Mouse (Mus musculus) thymus, postnatal 36 days (tissue): ENCODE data around the gene Hnrnpul1.
"Not testable (repeated sequence)": the region's sequence is repeated elsewhere in the genome, so short reads cannot be mapped to it uniquely, and the experiment has no call there.

Experiments used
- DNase-seq, 2 experiments: peaks; one replicate each; pipeline ENCODE4 v3.0.0; 2022; ENCODE audit warnings: mixed read lengths in 2 of 2

Hnrnpul1 gene

DNA sequence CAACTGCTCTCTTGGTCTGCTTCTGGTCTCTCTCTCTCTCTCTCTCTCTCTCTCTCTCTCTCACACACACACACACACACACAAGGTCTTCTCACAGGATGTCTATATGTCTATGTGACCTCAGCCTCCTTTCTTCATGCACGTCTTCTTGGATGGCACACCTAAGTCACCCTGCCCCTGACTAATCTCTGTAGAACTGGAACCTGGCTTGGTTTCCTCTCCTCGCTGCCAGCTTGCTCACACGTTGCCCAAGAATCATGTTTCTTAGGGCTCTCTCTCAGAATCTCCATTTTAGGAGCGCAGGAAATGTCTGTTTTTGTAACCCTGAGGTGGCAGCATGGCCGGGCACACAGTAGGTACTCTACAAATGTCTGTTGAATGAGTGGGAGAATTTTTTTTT lies 25.5 kb upstream of the Hnrnpul1 start:
- DNase-seq = no peak

DNA sequence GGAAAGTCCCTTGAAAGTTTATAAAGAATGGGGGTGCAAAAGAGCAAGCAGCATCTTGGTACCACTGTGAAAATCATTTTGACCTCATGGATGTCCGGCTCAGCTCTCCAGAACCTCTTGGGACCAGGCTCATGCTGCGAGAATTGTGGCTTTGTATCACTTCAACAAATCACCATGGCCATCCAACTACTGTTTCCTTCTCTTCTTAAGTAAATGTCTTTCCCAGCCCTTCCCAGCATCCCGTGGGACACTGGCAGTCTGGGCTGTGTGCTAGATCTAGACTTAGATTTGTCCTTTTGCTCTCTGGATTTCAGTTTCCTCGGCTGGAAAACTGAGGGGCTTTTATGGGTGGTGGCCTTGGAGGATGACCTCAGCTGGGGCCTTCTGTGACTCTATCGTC lies 13.7 kb upstream of the Hnrnpul1 start:
- no peak for DNase-seq

DNA sequence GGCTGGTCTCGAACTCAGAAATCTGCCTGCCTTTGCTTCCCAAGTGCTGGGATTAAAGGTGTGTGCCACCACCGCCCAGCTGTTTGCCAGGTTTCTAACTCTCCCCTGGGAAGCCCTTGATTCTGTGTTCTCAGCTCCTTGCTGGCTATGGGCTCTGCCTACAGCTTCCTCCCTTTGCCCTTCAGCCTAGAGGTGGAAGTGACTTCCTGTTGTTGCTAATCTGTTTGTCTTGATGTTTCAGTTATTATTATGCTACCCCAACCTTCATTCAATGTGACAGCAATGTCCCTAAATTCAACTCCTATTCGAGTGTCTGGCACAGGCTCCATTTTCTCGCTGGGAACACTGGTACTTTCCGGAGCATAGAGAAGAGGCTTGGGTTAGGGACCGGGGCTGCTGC lies 11.6 kb upstream of the Hnrnpul1 start:
- DNase-seq = no peak

DNA sequence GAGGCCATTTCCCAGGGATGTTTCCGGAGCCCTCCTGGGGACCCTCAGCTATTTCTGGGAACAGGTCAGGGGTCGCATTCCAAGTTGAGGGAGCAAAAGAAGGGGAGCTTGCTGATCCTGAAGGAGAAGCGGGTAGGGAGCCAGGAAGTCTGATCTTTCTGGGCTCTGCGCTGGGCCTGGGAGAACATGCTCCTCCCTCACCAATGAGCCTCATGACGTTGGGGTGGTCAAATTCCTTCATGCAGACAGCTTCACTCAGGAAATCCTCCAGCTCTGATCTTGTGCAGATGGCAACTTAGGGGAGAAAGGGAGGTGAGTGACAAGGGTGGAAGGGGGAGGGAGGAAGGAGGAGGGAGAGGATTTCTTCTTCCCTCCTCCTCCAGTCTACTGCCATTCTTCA lies 9.7 kb upstream of the Hnrnpul1 start:
- DNase-seq = no peak

DNA sequence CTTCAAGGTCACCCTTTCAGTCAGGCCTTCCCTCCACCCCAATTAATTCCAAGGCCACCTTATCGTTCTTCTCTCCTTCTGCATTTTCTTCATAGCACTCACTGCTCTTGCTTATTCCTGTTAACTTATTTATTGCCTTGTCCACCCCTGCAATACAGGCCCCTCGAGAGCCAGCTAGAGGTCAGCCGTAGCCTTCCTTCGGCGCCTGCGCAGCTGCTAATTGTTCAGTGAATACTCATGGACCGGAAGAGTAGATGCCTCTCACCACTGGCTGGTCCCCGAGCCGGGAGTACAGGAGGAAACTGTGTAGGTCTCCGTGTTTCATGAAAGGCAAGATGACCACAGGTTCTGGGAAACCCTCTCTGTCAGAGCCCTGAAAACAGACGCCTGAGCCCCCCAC lies 9.1 kb upstream of the Hnrnpul1 start:
- no peak for DNase-seq

DNA sequence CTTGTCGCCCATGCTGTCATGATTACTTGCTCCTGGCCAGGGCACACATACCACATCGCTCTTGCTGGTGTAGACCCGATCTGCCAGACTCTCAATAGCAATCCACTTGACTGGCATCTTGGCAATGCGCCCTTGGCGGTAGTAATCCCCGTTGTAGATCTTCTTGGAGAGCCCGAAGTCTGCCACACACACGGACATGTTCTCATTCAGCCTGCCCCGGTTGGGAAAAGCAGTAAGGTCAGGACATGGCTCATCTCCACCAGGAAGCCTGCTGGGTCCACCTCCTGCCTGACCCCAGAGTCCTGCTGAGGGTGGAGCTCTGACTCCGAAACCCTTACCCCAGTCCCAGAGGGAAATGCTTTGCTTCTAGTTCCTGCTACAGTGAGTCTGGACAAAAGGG lies 6.8 kb upstream of the Hnrnpul1 start:
- DNase-seq = no peak

DNA sequence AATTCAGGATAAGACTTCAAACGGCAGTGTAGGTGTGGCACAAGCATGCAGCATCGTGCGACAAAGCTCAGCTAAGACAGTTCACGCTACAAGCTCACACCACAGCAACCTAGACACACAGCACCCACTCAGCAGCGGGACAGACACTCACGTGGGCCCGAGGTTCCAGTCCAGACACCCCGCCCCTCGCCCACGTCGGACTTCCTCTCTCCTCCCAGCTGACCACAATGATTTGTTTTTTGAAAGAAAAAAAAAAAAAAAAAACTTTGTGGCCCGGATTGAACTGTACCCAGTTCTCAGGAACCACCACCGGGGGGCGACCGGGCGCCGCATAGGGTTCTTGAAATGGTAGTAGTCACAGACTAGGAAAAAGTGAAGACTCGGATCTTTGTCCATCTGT lies 1.5 kb upstream of the Hnrnpul1 start:
- peak; percentile 86 to 88 for DNase-seq

DNA sequence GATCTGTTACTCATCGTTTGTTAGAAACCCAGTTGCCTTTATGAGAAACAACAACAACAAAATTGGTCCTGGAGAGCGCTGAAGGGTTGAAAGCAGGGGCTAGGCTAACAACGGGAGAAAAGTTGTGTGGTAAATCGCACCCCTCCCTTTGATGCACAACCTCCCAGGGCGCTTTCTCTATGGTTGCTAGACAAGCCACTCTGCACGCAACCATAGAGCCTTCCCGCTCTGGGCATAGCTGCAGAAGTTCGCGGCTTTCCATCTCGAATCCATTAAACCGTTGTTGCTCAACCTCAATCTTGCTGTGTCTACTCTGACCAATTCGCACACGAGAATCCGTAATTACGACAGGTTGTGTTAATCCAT lies 894 bp upstream of the Hnrnpul1 start:
- peak; percentile 71 to 74 for DNase-seq

DNA sequence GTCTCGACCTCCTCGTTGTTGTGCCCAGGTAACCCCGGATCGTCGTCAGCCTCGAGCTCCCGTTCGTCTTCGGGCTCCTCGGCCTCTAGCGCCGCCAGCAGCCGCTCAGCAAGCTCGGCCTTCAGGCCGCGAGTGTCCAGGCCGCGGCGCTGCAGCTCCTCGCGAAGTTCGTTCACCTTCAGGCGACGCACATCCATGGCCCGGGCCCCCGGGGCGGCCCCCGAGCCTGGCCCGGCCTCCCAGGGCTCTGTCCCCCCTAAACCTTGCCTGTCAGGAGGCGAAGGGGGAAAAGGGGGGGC lies 169 bp downstream of the Hnrnpul1 start:
- no peak for DNase-seq

DNA sequence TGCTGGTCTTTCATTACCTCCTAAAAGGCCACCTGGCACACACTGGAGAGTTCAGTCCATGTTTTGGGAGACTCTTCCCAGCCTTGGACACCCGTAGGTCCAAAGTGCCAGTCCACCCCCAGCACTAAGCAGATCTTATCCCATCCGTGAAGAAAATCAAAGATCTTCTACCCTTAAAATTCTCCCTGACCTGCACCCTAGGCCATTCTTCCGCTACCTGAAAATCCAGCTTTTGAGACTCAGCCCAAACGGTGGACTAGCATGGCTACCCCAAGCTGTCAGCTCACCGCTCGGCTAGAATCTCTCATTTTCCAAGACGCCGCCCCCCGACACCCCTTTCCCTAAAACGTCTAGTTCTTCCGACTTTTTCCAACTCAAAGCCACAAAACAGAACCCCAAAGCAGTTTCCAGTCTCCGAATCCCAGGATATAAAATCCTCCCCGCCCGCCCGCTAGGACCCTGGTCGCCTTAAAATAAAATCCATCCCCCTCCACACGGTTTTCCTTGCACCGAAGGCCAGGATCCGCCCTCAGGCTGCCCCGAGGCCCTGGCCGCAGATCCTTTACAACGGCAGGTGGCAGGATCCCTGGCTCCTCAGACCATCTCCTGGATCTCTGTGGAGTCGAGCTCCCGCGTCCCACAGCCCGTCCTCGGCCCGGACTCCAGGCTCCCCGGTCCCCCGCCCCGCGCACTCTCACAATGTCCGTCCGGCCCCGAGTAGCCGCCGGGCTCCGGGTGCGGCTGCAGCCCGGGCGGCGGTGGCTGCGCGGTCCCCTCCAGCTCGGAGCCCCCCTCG lies 716 bp downstream of the Hnrnpul1 start:
- no peak for DNase-seq

DNA sequence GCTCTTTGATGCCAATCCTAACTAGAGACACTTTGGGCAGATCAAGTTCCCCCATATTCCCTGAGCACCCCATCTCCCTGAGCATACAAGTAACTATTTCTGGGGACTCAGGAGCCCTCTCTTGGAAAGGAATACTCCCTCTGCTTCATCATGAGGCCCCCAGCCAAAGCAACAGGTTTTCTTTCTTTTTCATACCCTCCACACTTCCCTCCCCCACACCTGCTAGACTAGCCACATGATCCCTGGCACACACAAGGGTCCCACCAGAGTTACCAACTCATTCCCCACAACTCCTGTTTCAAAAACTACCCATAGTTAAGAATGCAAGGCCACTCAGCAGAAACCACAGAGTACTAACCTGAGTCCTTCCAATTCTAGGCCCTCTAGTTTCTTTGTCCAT lies 1.5 kb downstream of the Hnrnpul1 start:
- no peak for DNase-seq

DNA sequence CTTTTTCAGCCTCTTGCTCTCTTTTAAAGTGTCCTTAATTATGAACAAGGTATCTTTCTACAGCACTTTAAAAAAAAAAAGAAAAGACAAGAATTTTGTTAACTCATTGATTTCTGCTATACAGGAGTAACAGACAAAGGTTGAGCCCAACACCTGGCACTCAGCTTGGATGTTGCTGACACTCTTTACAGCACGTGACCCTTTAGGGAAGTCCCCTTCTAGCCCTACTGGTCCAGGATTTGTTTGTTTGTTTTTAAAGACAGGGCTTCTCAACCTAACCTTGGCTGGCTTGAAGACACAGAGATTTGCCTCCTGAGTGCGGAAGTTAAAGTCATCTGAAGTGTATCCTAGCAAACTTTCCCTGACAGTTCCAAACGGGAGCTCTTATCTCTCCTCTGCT lies 7.7 kb downstream of the Hnrnpul1 start:
- DNase-seq = no peak

DNA sequence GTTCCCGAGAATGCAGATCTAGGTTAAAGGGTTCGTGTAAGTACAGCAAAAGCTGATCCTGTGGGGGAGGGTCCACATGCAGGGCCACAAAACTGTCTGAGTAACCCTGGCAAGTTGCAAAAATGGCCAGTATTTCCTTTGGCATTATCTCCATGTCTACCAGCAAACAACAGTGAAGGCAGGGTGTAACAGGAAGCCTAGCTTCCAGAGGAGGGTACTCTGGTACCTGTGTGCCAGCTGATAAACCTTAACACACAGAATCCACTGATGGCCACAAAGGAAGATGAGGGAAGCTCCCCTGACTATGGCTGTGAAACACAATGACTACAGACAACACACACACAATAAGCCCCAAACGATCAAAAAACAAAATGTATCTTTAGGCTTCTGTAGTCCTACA lies 16.3 kb downstream of the Hnrnpul1 start:
- DNase-seq = no peak

DNA sequence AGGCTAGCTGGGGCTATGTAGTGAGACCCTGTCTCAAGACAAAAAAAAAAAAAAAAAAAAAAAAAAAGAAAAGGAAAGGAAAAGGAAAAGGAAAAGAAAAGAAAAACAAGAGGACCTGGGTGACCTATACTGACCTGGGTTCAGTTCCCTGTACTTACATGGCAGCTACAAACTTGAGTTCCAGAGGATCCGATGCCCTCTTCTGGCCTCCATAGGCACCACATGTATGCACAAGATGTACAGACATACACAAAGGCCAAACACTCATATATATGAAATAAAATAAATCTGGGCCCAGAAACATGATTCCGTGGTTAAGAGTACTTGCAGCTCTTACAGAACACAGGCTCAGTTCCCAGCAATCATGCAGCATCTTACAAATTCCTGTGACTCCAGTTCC lies 17.6 kb downstream of the Hnrnpul1 start:
- DNase-seq = no peak

DNA sequence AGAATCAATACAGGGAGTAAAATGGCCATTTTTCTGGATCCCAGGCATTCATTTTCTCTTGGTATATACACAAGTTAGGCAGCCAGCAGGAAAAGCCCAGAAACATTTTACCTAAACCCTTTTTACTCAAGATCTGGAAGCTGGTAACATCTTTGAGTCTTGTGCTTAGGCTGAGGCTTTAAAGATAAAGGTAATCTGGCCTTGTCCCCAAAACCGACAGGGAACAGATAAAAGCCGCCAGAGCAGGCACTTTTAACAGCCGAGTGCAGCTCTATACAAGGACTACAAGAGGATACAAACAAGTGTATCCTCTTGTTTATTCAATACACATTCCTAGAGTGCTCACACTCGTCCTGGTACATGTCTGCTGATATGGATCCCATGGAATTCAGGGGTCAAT lies 19.6 kb downstream of the Hnrnpul1 start:
- DNase-seq = no peak

DNA sequence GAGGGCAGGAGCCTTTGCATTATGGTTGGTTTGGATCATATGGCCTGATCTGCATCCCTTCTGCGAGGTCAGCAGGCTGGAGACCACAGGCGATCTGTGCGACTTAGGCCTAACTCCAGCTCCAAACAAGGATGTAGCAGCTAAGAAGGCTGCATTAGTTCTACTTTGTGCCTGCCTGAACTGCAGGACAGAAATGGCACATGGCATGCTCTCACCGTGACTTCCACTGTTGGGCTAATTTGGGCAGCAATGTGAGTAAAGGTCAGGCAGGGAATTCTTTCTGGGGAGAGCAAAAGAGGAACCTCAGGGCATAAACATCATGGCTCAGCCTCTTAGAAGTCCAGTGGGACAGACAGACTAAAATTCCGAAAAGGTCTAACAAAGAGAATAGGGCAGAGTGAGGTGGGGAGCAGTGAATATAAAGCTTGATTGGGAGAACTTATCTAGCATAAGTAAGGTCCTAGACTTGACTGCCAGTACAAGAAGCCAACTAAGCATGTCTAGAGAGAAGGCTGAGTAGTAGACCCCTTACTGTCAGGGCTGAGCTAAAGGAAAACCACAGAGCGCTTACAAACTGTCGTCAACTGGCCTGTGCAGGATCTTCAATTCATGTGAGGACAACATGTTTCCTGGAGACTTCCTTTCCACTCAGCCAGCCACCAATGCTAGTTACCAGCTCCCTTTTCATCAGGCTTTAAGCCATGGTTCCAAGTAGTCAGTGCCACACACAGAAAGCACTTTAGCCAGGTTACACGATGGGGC lies 23.1 kb downstream of the Hnrnpul1 start:
- DNase-seq = no peak

DNA sequence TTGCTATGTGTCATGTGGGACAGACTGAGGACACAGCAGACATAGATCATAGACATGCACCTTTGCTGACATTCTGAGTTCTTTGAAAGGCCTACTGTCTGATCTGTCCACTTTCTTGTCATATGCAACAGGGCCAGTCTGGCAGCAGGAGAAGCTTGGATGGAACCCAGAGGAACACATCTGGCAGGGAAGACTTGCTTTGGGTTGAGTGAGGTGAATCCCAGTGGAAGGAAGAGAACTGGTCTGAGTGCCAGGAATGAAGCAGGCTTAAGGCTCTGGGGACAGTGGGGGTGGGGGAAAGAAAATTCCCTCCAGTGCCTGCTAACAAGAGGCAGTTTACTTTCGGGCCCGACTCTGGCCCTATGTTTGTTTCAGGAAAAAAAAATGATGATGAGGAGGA lies 24.7 kb downstream of the Hnrnpul1 start:
- DNase-seq = no peak

DNA sequence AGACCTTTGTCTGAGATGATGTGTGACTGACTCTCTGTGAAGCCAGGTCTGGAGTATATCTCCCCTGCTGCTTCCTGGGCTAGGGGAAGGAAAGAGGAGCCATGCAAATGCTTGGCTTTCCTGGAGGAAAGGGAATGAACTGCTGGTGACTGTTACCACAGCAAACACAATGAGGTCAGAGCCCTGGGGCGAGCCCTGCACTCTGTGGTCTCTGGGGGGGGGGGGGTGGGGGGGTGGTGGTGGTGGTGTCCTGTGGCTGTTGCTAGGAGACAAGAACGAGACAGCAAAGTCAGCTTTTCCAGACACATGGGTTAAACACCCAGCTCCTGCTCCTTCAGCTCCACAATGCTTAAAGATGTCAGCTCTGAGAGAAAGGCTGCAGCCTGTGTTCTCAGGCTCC lies 25.2 kb downstream of the Hnrnpul1 start:
- DNase-seq = no peak

DNA sequence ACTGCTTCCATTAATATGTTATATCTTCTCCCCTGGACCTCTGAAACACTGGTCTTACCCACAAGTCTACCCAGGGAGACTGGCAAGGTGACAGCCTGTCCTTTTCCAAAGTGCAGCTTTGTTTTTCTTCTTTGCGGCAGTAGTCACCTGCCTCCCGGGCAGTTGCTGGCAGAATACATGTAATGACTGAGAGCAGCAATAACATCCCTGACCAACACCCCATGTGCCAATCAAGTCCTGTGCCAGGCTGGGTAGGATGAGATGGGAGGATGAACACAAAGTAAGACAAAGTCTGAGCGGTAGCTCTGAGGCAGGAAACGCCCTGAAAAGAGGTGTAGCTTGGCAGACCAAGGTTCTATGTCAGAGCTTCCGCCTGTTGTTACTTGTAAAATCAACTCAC lies 26.8 kb downstream of the Hnrnpul1 start:
- no peak for DNase-seq

DNA sequence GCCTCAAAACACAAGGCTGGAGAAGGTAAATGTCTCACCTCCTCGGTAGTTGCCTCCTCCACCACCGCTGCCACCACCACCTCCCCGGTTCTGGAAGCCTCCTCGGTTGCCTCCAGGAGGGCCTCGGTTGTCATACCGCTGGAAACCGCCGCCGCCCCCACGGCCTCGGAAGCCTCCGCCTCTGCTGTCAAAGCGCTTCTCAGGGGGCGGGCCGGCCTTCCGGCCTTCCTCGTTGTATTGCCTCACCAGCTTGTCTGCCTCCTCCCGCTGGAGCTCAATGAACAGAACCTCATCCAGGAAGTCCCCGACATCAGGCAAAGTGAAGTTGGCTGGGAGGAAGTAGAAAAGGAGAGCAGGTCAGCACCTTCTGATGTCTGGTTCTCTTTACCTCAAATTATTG lies 28.7 kb downstream of the Hnrnpul1 start:
- DNase-seq = peak in 1 of 2 experiments; percentile 22

DNA sequence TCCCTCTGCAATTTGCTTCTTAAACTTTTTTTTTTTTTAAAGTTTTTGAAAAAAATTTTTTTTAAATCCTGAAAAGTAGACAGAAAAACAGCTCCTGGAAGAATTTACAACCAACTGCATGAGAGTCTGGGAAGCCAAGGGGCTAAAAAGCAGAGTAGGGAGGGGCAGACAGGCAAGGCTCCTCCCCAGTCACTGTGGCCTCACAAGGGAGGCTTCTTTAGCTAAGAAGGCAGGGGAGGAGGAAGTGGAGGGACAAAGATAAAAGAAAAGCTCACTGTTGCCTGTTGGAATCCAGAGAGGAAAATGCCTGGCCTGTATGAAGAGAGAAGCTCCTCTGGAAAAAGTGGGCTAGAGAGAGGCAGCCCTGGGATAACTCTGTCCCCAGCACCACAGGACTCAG lies 32.8 kb downstream of the Hnrnpul1 start:
- not testable (repeated sequence) for DNase-seq

DNA sequence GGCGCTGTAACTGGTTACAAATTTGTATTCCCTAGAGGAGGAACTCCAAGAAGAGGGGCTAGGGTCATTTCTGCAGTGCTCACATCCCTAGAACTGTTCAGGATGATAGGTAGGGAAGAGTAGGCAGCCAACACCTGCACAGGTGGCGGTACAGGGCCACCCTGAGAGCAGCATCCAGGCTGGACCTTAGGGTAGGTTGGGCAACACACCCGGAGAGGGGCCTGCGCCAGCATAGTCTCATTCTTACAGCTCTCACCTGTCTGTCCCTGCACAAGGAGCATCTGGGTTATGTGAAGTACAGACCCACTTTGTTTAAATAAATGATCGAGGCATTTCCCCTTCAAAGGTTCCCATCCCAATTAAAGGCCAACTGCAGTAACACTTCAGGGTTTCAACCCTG lies 33.8 kb downstream of the Hnrnpul1 start:
- no peak for DNase-seq

DNA sequence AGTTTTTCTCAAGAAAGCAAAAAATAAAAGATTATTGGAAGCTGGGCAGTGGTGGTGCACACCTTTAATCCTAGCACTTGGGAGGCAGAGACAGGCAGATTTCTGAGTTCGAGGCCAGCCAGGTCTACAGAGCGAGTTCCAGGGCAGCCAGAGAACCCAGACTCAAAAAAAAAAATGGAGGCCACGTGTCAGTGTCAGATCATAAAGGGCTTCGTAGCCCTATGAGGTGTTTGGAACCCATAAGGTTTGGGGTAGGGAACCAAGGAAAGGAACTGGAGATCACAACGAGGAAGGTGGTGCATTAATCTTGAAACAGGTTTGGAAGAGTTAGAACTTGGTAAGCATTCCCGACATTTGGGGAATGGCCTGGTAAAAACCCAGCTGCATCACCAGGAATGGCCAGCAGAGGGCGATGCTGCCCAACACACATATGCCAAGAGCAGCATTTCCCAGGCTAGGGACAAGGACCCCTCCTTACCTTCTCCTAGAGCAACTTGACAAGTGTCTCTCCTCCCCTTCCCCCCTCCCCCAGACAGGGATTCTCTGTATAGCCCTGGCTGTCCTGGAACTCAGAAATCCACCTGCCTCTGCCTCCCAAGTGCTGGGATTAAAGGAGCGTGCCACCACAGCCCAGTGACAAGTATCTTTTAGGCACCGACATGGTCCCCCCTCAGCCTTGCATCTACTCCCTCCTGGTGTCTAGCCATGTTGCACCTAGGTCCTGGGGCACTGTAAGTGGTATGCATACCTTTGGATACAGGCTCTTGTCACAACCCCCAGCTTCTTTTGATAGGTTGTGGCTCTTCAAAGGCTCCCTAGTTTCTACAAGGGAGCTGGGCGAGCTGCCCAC lies 34.6 kb downstream of the Hnrnpul1 start:
- peak; percentile 68 for DNase-seq
